Mouse (Mus musculus): ENCODE data around the gene Celf2. TPM values are rescaled to one million over a fixed set of nuclear protein-coding genes. Genes with fewer than 3 reads are reported as not detected.

Gene Celf2
- polyA plus RNA-seq, 1 experiment from 2014 or later, result 60.7 TPM

GRCm38 (mm10) chr2:6526825-6527224, 982.5 kb downstream of the Celf2 start:
- no peak for ATAC-seq (ENCODE audit: insufficient number of reproducible peaks, low FRiP score, low TSS enrichment, low read depth)
- H3K4me2 ChIP-seq, result no peak overlapping the region
- H3K9ac ChIP-seq, result no peak overlapping the region
- no peaks in the 10 kb centered on the region for H3K27me3 ChIP-seq
- H3K9me3 ChIP-seq, result no peaks in the 10 kb centered on the region
- WGBS, result 67% methylated on average over 11 of the region's 11 CpGs
- no peaks in the 10 kb centered on the region for H3K36me3 ChIP-seq
- no peaks in the 10 kb centered on the region for H3K4me1 ChIP-seq
- no peak overlapping the region for H3K27ac ChIP-seq
- no peak overlapping the region for H3K4me3 ChIP-seq

GRCm38 (mm10) chr2:6526311-6526710, 983.1 kb downstream of the Celf2 start:
- 46% methylated on average over 4 of the region's 4 CpGs for WGBS
- Histone ChIP-seq H3K36me3 (no peaks in the 10 kb centered on the region), H3K9ac (no peak overlapping the region), H3K27ac (no peak overlapping the region), H3K27me3 (no peaks in the 10 kb centered on the region), H3K4me2 (no peak overlapping the region), H3K9me3 (no peaks in the 10 kb centered on the region), H3K4me1 (no peaks in the 10 kb centered on the region), H3K4me3 (no peak overlapping the region)
- no peak for ATAC-seq (ENCODE audit: insufficient number of reproducible peaks, low FRiP score, low TSS enrichment, low read depth)

- no peak for ATAC-seq (ENCODE audit: insufficient number of reproducible peaks, low FRiP score, low TSS enrichment, low read depth)
- 91% methylated on average over 10 of the region's 10 CpGs for WGBS
- no peaks in the 10 kb centered on the region for H3K27me3 ChIP-seq
- H3K9me3 ChIP-seq, result no peaks in the 10 kb centered on the region
- H3K4me2 ChIP-seq, result no peak overlapping the region
- no peak overlapping the region for H3K27ac ChIP-seq
- H3K36me3 ChIP-seq, result no peaks in the 10 kb centered on the region
- H3K9ac ChIP-seq, result no peak overlapping the region
- H3K4me3 ChIP-seq, result no peak overlapping the region
- H3K4me1 ChIP-seq, result no peaks in the 10 kb centered on the region
Measured at GRCm38 (mm10) chr2:6523924-6524300, 985.5 kb downstream of the Celf2 start.

DNA sequence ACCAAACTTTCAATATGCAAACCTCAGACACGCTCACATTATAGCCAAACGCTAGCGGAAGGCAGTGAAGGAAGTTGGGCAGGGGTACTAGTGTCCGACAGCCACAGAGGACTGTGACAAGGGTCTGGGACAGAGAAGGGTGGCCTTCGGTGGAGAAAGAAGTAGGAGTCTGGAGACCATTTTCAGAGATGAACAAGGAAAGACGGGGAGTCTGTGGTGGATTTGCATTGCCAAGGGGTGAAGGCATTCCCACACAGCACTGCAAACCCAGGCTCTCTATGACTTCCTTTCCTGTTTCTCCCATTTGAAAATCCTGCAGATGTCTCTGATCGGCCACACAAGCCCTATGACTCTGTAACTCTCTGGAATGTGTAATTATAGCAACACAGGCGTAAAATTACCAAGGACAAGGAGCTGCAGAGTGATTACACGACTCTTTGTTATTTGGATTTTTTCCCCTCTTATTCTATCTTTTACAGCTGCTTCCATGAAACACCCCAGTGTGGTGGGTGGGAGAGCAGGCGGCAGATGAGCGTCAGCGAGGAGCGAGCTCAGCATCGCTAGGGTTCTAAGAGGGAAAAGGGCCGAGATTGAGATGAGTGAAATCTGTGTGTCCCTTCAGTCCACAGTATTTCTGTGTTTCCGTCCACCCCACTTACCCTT, 986.0 kb downstream of the Celf2 start:
- no peak for ATAC-seq (ENCODE audit: insufficient number of reproducible peaks, low FRiP score, low TSS enrichment, low read depth)
- no peak overlapping the region for H3K4me2 ChIP-seq
- no peak overlapping the region for H3K4me3 ChIP-seq
- H3K4me1 ChIP-seq, result no peaks in the 10 kb centered on the region
- no peak overlapping the region for H3K27ac ChIP-seq
- no peaks in the 10 kb centered on the region for H3K9me3 ChIP-seq
- H3K9ac ChIP-seq, result no peak overlapping the region
- H3K27me3 ChIP-seq, result no peaks in the 10 kb centered on the region
- H3K36me3 ChIP-seq, result no peaks in the 10 kb centered on the region
- 67% methylated on average over 16 of the region's 16 CpGs for WGBS

DNA sequence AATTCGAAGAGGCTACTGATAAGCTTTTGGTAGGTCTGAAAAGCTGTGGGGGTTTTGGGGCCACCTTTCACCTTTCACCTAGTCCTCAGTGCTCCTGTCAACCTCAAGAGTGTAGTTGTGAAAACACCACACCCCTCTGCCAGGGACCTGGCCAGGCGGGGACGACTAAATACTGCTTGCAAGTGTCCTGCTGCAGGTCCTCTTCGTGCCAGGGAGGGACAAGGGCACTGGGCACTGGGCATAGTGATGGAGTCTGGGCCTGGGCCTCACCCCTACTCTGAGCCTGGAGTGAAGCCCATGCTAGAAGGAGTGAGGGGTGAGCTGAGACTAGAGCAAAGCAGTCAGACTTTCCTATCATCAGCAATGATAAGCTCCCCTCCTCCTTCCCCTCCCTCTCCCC, 987.0 kb downstream of the Celf2 start:
- Histone ChIP-seq H3K4me2 (no peak overlapping the region), H3K9me3 (no peaks in the 10 kb centered on the region), H3K36me3 (no peaks in the 10 kb centered on the region), H3K9ac (no peak overlapping the region), H3K4me3 (no peak overlapping the region), H3K27me3 (no peaks in the 10 kb centered on the region), H3K4me1 (no peaks in the 10 kb centered on the region), H3K27ac (no peak overlapping the region)
- ATAC-seq (ENCODE audit: insufficient number of reproducible peaks, low FRiP score, low TSS enrichment, low read depth), result no peak
- 92% methylated on average over 4 of the region's 4 CpGs for WGBS

DNA sequence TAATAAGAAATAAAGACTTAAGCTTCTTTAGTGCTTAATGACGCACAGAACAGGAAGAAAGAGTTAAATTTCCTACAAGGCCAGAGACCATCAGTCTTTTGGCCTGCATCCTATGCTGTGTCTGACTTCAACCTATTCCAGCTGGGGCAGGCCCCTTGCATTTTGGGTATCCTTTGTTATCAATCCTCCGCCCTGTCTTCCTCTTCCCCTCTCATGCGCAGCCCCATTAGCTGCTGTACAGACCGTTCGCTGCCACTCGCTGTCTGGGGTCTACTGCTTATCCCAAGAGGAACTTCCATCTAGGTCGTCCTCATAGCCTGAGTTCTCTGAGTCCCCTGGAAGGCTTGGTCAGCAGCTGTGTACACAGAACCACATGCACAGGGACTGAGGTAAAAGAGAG, 996.2 kb downstream of the Celf2 start:
- Histone ChIP-seq H3K4me2 (no peak overlapping the region), H3K9ac (no peak overlapping the region), H3K27me3 (no peaks in the 10 kb centered on the region), H3K27ac (no peak overlapping the region), H3K9me3 (no peaks in the 10 kb centered on the region), H3K4me3 (no peak overlapping the region), H3K4me1 (peaks cover 4% of the 10 kb centered on the region; the same call in 1 of the 2 replicates), H3K36me3 (no peaks in the 10 kb centered on the region)
- 63% methylated on average over 7 of the region's 7 CpGs for WGBS
- no peak for ATAC-seq (ENCODE audit: insufficient number of reproducible peaks, low FRiP score, low TSS enrichment, low read depth)

- no peaks in the 10 kb centered on the region for H3K27me3 ChIP-seq
- no peak overlapping the region for H3K27ac ChIP-seq
- H3K9me3 ChIP-seq, result no peaks in the 10 kb centered on the region
- H3K9ac ChIP-seq, result no peak overlapping the region
- H3K4me2 ChIP-seq, result no peak overlapping the region
- no peak for ATAC-seq (ENCODE audit: insufficient number of reproducible peaks, low FRiP score, low TSS enrichment, low read depth)
- no peaks in the 10 kb centered on the region for H3K36me3 ChIP-seq
- peaks cover 22% of the 10 kb centered on the region for H3K4me1 ChIP-seq
- 50% methylated on average over 3 of the region's 3 CpGs for WGBS
- H3K4me3 ChIP-seq, result no peak overlapping the region
Measured at GRCm38 (mm10) chr2:6507071-6507470, 1002.3 kb downstream of the Celf2 start.

DNA sequence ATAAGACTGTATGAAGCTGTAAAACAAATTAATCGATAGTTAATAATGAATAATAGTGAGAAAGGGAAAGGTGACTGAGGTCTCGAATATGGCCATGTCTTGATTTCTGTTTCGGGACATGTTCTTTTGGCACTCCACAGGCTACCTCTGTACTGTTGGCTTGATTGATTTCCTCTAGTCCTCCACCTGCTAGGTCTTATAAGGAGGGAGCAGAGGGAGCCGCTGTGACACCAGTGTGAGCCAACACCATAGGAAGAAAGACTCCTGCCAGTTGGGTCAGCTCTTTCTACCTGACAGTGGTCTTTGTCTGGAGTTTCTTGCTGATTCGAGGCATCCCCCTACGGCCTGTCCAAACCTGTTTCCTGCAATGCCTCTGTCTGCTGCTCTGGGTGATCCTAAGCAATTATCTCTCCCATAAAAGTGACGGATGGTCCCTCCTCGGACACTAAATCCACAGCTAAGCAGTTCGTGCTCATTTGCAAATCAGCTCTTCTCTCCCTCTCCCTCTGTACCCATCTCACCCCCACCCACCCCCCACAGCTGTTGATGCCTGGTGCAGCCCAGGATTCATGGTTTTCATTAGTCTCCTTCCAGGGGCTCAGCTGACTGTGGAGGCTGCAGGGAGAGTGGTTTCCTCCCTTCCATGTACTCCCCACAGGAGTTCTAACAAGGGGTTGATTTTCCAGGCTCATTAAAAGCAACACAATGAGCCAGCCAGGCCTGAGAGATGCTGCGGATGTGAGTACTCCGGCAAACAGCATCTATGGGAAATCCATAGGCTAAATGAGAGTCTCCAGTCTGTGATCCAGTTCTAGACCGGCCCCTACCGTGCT, 1003.2 kb downstream of the Celf2 start:
- Histone ChIP-seq H3K4me1 (peaks cover 22% of the 10 kb centered on the region), H3K4me2 (no peak overlapping the region), H3K9ac (no peak overlapping the region), H3K27ac (no peak overlapping the region), H3K27me3 (no peaks in the 10 kb centered on the region), H3K4me3 (no peak overlapping the region), H3K9me3 (no peaks in the 10 kb centered on the region), H3K36me3 (no peaks in the 10 kb centered on the region)
- 25% methylated on average over 13 of the region's 13 CpGs for WGBS
- no peak for ATAC-seq (ENCODE audit: insufficient number of reproducible peaks, low FRiP score, low TSS enrichment, low read depth)

GRCm38 (mm10) chr2:6505531-6505930, 1003.8 kb downstream of the Celf2 start:
- Histone ChIP-seq H3K4me1 (peaks cover 22% of the 10 kb centered on the region), H3K4me2 (no peak overlapping the region), H3K9me3 (no peaks in the 10 kb centered on the region), H3K27me3 (no peaks in the 10 kb centered on the region), H3K9ac (no peak overlapping the region), H3K4me3 (no peak overlapping the region), H3K27ac (no peak overlapping the region), H3K36me3 (no peaks in the 10 kb centered on the region)
- WGBS, result 53% methylated on average over 12 of the region's 12 CpGs
- ATAC-seq (ENCODE audit: insufficient number of reproducible peaks, low FRiP score, low TSS enrichment, low read depth), result no peak

GRCm38 (mm10) chr2:6498101-6498500, 1011.3 kb downstream of the Celf2 start:
- Histone ChIP-seq H3K4me3 (no peak overlapping the region), H3K4me1 (no peaks in the 10 kb centered on the region), H3K9me3 (no peaks in the 10 kb centered on the region), H3K27me3 (no peaks in the 10 kb centered on the region), H3K36me3 (no peaks in the 10 kb centered on the region), H3K4me2 (no peak overlapping the region), H3K27ac (no peak overlapping the region), H3K9ac (no peak overlapping the region)
- no peak for ATAC-seq (ENCODE audit: insufficient number of reproducible peaks, low FRiP score, low TSS enrichment, low read depth)
- WGBS, result 69% methylated on average over 12 of the region's 12 CpGs

- H3K4me2 ChIP-seq, result no peak overlapping the region
- no peaks in the 10 kb centered on the region for H3K4me1 ChIP-seq
- no peaks in the 10 kb centered on the region for H3K27me3 ChIP-seq
- 78% methylated on average over 5 of the region's 5 CpGs for WGBS
- H3K9ac ChIP-seq, result no peak overlapping the region
- ATAC-seq (ENCODE audit: insufficient number of reproducible peaks, low FRiP score, low TSS enrichment, low read depth), result no peak
- no peaks in the 10 kb centered on the region for H3K9me3 ChIP-seq
- no peaks in the 10 kb centered on the region for H3K36me3 ChIP-seq
- H3K27ac ChIP-seq, result no peak overlapping the region
- no peak overlapping the region for H3K4me3 ChIP-seq
Measured at GRCm38 (mm10) chr2:6497636-6498035, 1011.7 kb downstream of the Celf2 start.

DNA sequence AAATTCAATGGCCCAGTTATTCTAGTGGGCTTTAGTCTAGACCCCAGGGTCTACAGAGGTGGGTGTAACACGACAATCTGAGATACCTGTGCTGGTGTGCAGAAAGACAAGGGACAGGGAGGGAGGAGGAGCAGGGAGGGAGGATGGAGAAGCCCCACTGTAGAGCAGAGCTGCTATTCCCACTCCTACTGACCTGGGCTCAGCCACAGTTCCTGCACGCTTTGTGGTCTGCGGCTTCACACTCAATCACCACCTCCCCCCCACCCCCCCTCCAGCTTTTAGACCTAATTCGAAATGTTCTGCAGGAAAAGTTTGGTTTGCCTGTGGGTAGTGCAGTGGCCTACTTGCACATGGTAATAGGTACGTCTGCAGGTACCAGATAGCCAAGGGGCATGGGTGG, 1015.5 kb downstream of the Celf2 start:
- Histone ChIP-seq H3K36me3 (no peaks in the 10 kb centered on the region), H3K9me3 (no peaks in the 10 kb centered on the region), H3K4me2 (no peak overlapping the region), H3K4me1 (no peaks in the 10 kb centered on the region), H3K27ac (no peak overlapping the region), H3K4me3 (no peak overlapping the region), H3K27me3 (no peaks in the 10 kb centered on the region), H3K9ac (no peak overlapping the region)
- 70% methylated on average over 5 of the region's 5 CpGs for WGBS
- ATAC-seq (ENCODE audit: insufficient number of reproducible peaks, low FRiP score, low TSS enrichment, low read depth), result no peak
